Mouse (Mus musculus): ENCODE data around the gene Cryz.

DNA sequence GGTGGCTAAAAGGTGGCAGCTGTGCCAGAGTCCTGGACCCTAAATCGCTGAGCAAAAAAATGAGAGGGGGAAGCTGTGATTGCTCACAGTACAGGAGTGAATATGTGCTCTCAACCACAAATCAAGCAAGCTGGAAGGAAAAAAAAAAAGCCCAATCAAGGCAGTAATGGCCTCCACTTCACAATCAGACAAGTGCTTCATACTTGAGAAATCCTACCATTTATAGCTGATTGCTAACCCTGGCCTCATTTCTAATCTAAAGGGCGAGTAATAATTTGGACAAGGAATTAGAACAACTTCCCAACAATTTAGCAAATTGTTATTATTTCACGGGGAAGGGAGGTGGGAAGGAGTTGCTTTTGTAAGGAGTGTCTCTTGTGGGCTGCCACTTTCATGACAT, 31.1 kb upstream of the Cryz start:
- TF ChIP-seq POLR2A (IDR thresholded peaks at IDR 0.05; ENCODE audit: insufficient read depth, low read depth, low read length) (no peak), EP300 (IDR thresholded peaks at IDR 0.05; ENCODE audit: insufficient read depth, low read depth, low read length) (no peak)
